Mouse (Mus musculus) heart, embryonic 11.5 days (tissue): Measurements from ENCODE around the gene Agbl4. TPM values are rescaled to one million over a fixed set of nuclear protein-coding genes. Genes with fewer than 3 reads are reported as not detected.
A peak's percentile ranks its signal among the peaks of the same experiment; 100 is the strongest.

Experiments used
- ATAC-seq: fragments of 200-750 bp; cut with Nextera tagmentation; replicated peaks from 2 replicates; pipeline ENCODE4 v1.8.0; 2017; ENCODE audit warnings: moderate library complexity; ENCODE audit not compliant: insufficient number of reproducible peaks, low FRiP score, low TSS enrichment
- H3K27ac ChIP-seq: fragments of 300-500 bp; sonication (generic); 2 replicates; pipeline ENCODE4 v1.5.1; 2014; ENCODE audit warnings: mild to moderate bottlenecking, low read depth, low read length
- H3K27me3 ChIP-seq: fragments of 300-500 bp; sonication (generic); 2 replicates; pipeline ENCODE4 v1.6.1; 2014; ENCODE audit warnings: mild to moderate bottlenecking, low read length, mixed read lengths; ENCODE audit not compliant: control insufficient read depth, insufficient read depth
- H3K36me3 ChIP-seq: fragments of 300-500 bp; sonication (generic); 2 replicates; pipeline ENCODE4 v1.6.1; 2014; ENCODE audit warnings: mild to moderate bottlenecking, low read length, moderate library complexity, mixed read lengths; ENCODE audit not compliant: control insufficient read depth, insufficient read depth
- H3K4me1 ChIP-seq: fragments of 300-500 bp; sonication (generic); 2 replicates; pipeline ENCODE4 v1.6.1; 2014; ENCODE audit warnings: low read length; ENCODE audit not compliant: control insufficient read depth, insufficient read depth
- H3K4me2 ChIP-seq: fragments of 300-500 bp; sonication (generic); 2 replicates; pipeline ENCODE4 v1.6.1; 2014; ENCODE audit warnings: mild to moderate bottlenecking, moderate library complexity
- H3K4me3 ChIP-seq: fragments of 300-500 bp; sonication (generic); 2 replicates; pipeline ENCODE4 v1.5.1; 2014; ENCODE audit warnings: low read depth, low read length
- H3K9ac ChIP-seq: fragments of 300-500 bp; sonication (generic); 2 replicates; pipeline ENCODE4 v1.6.1; 2014; ENCODE audit warnings: mild to moderate bottlenecking, low read depth, low read length, moderate library complexity
- H3K9me3 ChIP-seq: fragments of 300-500 bp; sonication (generic); replicated peaks from 2 replicates; pipeline ENCODE4 v1.6.1; 2016; ENCODE audit warnings: low read length; ENCODE audit not compliant: control insufficient read depth
- whole genome bisulfite sequencing: fragments of 180-500 bp; shearing (Covaris S2); extraction: QIAGEN DNeasy Blood & Tissue Kit; methylation state at CpG from one replicate; pipeline ENCODE4 v1.1.7; 2014; ENCODE audit not compliant: insufficient replicate concordance; 5-methylcytosine and 5-hydroxymethylcytosine counted together
- polyA plus RNA-seq: library from polyadenylated mRNA; unstranded; fragments of >200 nt; fragmentation: Nextera tagmentation; extraction: Ambion mirVana; gene quantifications from 2 replicates; pipeline ENCODE4 v1.2.1, GENCODE M21; 2014

The Agbl4 gene
- polyA plus RNA-seq, 1 experiment from 2014 or later, result 0.90 TPM

GRCm38 (mm10) chr4:111410731-111411130 is 1013.3 kb downstream of the Agbl4 start:
- 85% methylated on average over 4 of the region's 4 CpGs for WGBS
- no peak for ATAC-seq
- no peaks in the 10 kb centered on the region for H3K27me3 ChIP-seq
- no peaks in the 10 kb centered on the region for H3K9me3 ChIP-seq
- H3K36me3 ChIP-seq, result no peaks in the 10 kb centered on the region
- no peak overlapping the region for H3K4me2 ChIP-seq
- H3K27ac ChIP-seq, result no peak overlapping the region
- H3K4me1 ChIP-seq, result peaks cover 2% of the 10 kb centered on the region; the same call in 1 of the 2 replicates
- no peak overlapping the region for H3K9ac ChIP-seq
- no peak overlapping the region for H3K4me3 ChIP-seq

- Histone ChIP-seq H3K4me3 (peak overlapping the region; percentile 87), H3K4me1 (peaks cover 7% of the 10 kb centered on the region; the same call in 1 of the 2 replicates), H3K9ac (peak overlapping the region; percentile 90), H3K27ac (no peak overlapping the region), H3K4me2 (peak overlapping the region; percentile 72), H3K27me3 (no peaks in the 10 kb centered on the region), H3K9me3 (no peaks in the 10 kb centered on the region), H3K36me3 (peaks cover 4% of the 10 kb centered on the region; the same call in 1 of the 2 replicates)
- no peak for ATAC-seq
- WGBS, result 1% methylated on average over 6 of the region's 6 CpGs
These were observed 1016.9 kb downstream of the Agbl4 start for GRCm38 (mm10) chr4:111414399-111414798.

GRCm38 (mm10) chr4:111414818-111415488 is 1017.5 kb downstream of the Agbl4 start, which contains the start of gene Bend5:
Bend5 (plus strand) TSS chr4:111415006.
- ATAC-seq, result peak; percentile 93
- peaks cover 7% of the 10 kb centered on the region; the same call in 1 of the 2 replicates for H3K4me1 ChIP-seq
- peak within 1 kb of the TSS; percentile 64; the same call in 1 of the 2 replicates for H3K27ac ChIP-seq
- H3K9ac ChIP-seq, result peak within 1 kb of the TSS; percentile 90
- peak within 1 kb of the TSS; percentile 72 for H3K4me2 ChIP-seq
- no peaks in the 10 kb centered on the region for H3K9me3 ChIP-seq
- H3K27me3 ChIP-seq, result no peaks in the 10 kb centered on the region
- peaks cover 4% of the 10 kb centered on the region; the same call in 1 of the 2 replicates for H3K36me3 ChIP-seq
- WGBS, result under 1% methylated on average over 61 of the region's 66 CpGs
- H3K4me3 ChIP-seq, result peak within 1 kb of the TSS; percentile 87

GRCm38 (mm10) chr4:111416126-111416525 is 1018.7 kb downstream of the Agbl4 start:
- ATAC-seq, result no peak
- Histone ChIP-seq H3K27me3 (no peaks in the 10 kb centered on the region), H3K4me3 (peak overlapping the region; percentile 87), H3K9me3 (no peaks in the 10 kb centered on the region), H3K4me2 (peak overlapping the region; percentile 72), H3K4me1 (peaks cover 7% of the 10 kb centered on the region; the same call in 1 of the 2 replicates), H3K9ac (peak overlapping the region; percentile 90; the same call in 1 of the 2 replicates), H3K27ac (no peak overlapping the region), H3K36me3 (peaks cover 4% of the 10 kb centered on the region; the same call in 1 of the 2 replicates)
- 66% methylated on average over 3 of the region's 3 CpGs for WGBS

- Histone ChIP-seq H3K9me3 (no peaks in the 10 kb centered on the region), H3K4me3 (no peak overlapping the region), H3K27ac (no peak overlapping the region), H3K36me3 (peaks cover 4% of the 10 kb centered on the region; the same call in 1 of the 2 replicates), H3K4me2 (peak overlapping the region; percentile 72; the same call in 1 of the 2 replicates), H3K9ac (no peak overlapping the region), H3K4me1 (peaks cover 7% of the 10 kb centered on the region; the same call in 1 of the 2 replicates), H3K27me3 (no peaks in the 10 kb centered on the region)
- WGBS, result 58% methylated on average over 3 of the region's 3 CpGs
- no peak for ATAC-seq
These were observed 1019.1 kb downstream of the Agbl4 start for GRCm38 (mm10) chr4:111416551-111416950.

- ATAC-seq, result no peak
These were observed 1020.3 kb downstream of the Agbl4 start for GRCm38 (mm10) chr4:111417716-111418115.

GRCm38 (mm10) chr4:111419476-111419875 is 1022.0 kb downstream of the Agbl4 start:
- peaks cover 4% of the 10 kb centered on the region; the same call in 1 of the 2 replicates for H3K36me3 ChIP-seq
- no peaks in the 10 kb centered on the region for H3K9me3 ChIP-seq
- H3K9ac ChIP-seq, result no peak overlapping the region
- peaks cover 7% of the 10 kb centered on the region; the same call in 1 of the 2 replicates for H3K4me1 ChIP-seq
- ATAC-seq, result no peak
- WGBS, result 69% methylated on average over 1 of the region's 1 CpGs
- H3K4me2 ChIP-seq, result no peak overlapping the region
- no peaks in the 10 kb centered on the region for H3K27me3 ChIP-seq
- no peak overlapping the region for H3K27ac ChIP-seq
- no peak overlapping the region for H3K4me3 ChIP-seq

More at GRCm38 (mm10) chr4:111417716-111418115, 1020.3 kb downstream of the Agbl4 start:
- Histone ChIP-seq H3K4me2 (no peak overlapping the region), H3K9me3 (no peaks in the 10 kb centered on the region), H3K36me3 (peaks cover 4% of the 10 kb centered on the region; the same call in 1 of the 2 replicates), H3K27ac (no peak overlapping the region), H3K9ac (no peak overlapping the region), H3K4me1 (peaks cover 7% of the 10 kb centered on the region; the same call in 1 of the 2 replicates), H3K4me3 (no peak overlapping the region), H3K27me3 (no peaks in the 10 kb centered on the region)
- 83% methylated on average over 5 of the region's 5 CpGs for WGBS

GRCm38 (mm10) chr4:111420031-111420430 is 1022.6 kb downstream of the Agbl4 start:
- H3K27ac ChIP-seq, result no peak overlapping the region
- no peak overlapping the region for H3K9ac ChIP-seq
- ATAC-seq, result no peak
- WGBS, result 81% methylated on average over 3 of the region's 3 CpGs
- H3K4me3 ChIP-seq, result no peak overlapping the region
- no peaks in the 10 kb centered on the region for H3K9me3 ChIP-seq
- H3K4me2 ChIP-seq, result no peak overlapping the region
- peaks cover 4% of the 10 kb centered on the region; the same call in 1 of the 2 replicates for H3K36me3 ChIP-seq
- peaks cover 9% of the 10 kb centered on the region; the same call in 1 of the 2 replicates for H3K4me1 ChIP-seq
- no peaks in the 10 kb centered on the region for H3K27me3 ChIP-seq
